Mouse (Mus musculus): ENCODE data around the gene Acan.

DNA sequence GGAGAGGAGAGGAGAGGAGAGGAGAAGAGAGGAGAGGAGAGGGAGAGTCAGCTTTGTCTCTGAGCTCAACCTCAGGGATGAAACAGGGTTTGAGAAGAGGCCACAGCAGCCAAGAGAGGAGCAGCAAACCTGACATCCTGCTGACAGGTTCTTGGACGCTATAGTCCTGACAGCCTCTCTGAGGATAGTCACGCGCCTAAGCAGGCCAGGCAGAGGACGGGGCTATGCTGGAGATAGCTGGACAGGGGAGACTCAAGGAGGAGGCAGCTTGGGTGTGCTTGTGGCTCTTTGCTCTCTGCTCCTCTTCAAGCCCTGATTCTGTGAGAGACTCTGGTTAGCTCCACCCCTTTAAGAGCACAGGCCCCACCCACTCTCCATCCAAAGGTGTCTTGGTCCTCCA lies 14.9 kb downstream of the Acan start:
- TF ChIP-seq GATA1 (IDR thresholded peaks at IDR 0.05; ENCODE audit: low read length) (no peak), TAL1 (IDR thresholded peaks at IDR 0.05; ENCODE audit: low read length) (no peak)

All from erythroblast, embryonic 14.5 days (primary cell).